Mouse (Mus musculus): ENCODE measurements at regions not wholly inside any gene's neighbourhood (a gene's known extent, or its start where the extent isn't known, plus 50 kb on each side); places are given as distances from the start of the nearest gene placed in this dataset.
A peak's percentile ranks its signal among the peaks of the same experiment; 100 is the strongest.

- Histone ChIP-seq H3K27ac (ENCODE audit: control insufficient read depth, low read depth, low read length) (no peak overlapping the region), H3K79me2 (ENCODE audit: control insufficient read depth, insufficient read depth, low read length, poor library complexity) (no peaks in the 10 kb centered on the region), H3K27me3 (ENCODE audit: control insufficient read depth in 1 of 2, insufficient read depth in 2 of 2, low read length in 2 of 2) (no peaks in the 10 kb centered on the region), H3K36me3 (ENCODE audit: control insufficient read depth in 1 of 2, insufficient read depth in 2 of 2, low read length in 2 of 2) (no peaks in the 10 kb centered on the region), H3K9me3 (replicated peaks; ENCODE audit: insufficient read depth, low read length) (no peaks in the 10 kb centered on the region), H3K4me3 (ENCODE audit: control insufficient read depth in 1 of 2, insufficient read depth in 1 of 2, low read depth in 2 of 2, low read length in 2 of 2) (no peak overlapping the region), H3K9ac (ENCODE audit: control insufficient read depth, low read depth, low read length, poor library complexity, severe bottlenecking) (no peak overlapping the region), H3K4me1 (ENCODE audit: control insufficient read depth in 1 of 2, insufficient read depth in 2 of 2, low read length in 2 of 2) (no peaks in the 10 kb centered on the region)
- peak; percentile 7 for DNase-seq (ENCODE audit: low read depth, low spot score)
- TF ChIP-seq E2F4 (IDR thresholded peaks at IDR 0.05; ENCODE audit: borderline replicate concordance, low read depth, low read length) (no peak), ZKSCAN1 (IDR thresholded peaks at IDR 0.05; ENCODE audit: low read depth, low read length) (no peak), CHD1 (IDR thresholded peaks at IDR 0.05; ENCODE audit: low read depth, low read length) (no peak), CTCF (IDR thresholded peaks at IDR 0.05 in 2 of 3, conservative IDR thresholded peaks at IDR 0.05 in 1 of 3; ENCODE audit: control insufficient read depth in 1 of 3, insufficient read depth in 1 of 3, low read depth in 2 of 3, low read length in 3 of 3, poor library complexity in 1 of 3, severe bottlenecking in 1 of 3) (no peak), BHLHE40 (IDR thresholded peaks at IDR 0.05; ENCODE audit: borderline replicate concordance, low read depth, low read length) (no peak), ZNF384 (IDR thresholded peaks at IDR 0.05; ENCODE audit: low read depth, low read length) (no peak), MAFK (IDR thresholded peaks at IDR 0.05; ENCODE audit: borderline replicate concordance, low read depth, low read length) (no peak), RAD21 (IDR thresholded peaks at IDR 0.05; ENCODE audit: low read depth, low read length) (no peak), POLR2A (IDR thresholded peaks at IDR 0.05; ENCODE audit: control insufficient read depth in 1 of 2, insufficient read depth in 1 of 2, low read depth in 1 of 2, low read length in 2 of 2, poor library complexity in 1 of 2) (no peak), USF1 (IDR thresholded peaks at IDR 0.05; ENCODE audit: low read depth, low read length) (no peak), TBP (IDR thresholded peaks at IDR 0.05; ENCODE audit: low read depth, low read length) (no peak), SIN3A (IDR thresholded peaks at IDR 0.05; ENCODE audit: low read length) (no peak), MEF2A (IDR thresholded peaks at IDR 0.05; ENCODE audit: extremely low read depth, insufficient replicate concordance, low read depth, low read length, poor library complexity, severe bottlenecking) (no peak), ZMIZ1 (IDR thresholded peaks at IDR 0.05; ENCODE audit: low read depth, low read length) (no peak), ELF1 (IDR thresholded peaks at IDR 0.05; ENCODE audit: low read depth, low read length) (no peak), NRF1 (IDR thresholded peaks at IDR 0.05; ENCODE audit: insufficient read depth, low read depth, low read length, poor library complexity, severe bottlenecking) (no peak)
These were observed 790.7 kb downstream of the Robo1 start for GRCm38 (mm10) chr16:73098760-73099159.

- no peak for TF ChIP-seq ZC3H11A (IDR thresholded peaks at IDR 0.05; ENCODE audit: low read depth, low read length)
- no peak for TF ChIP-seq TBP (IDR thresholded peaks at IDR 0.05; ENCODE audit: low read depth, low read length)
- H3K27ac ChIP-seq (ENCODE audit: control insufficient read depth, low read depth, low read length): no peak overlapping the region
- no peaks in the 10 kb centered on the region for H3K79me2 ChIP-seq (ENCODE audit: control insufficient read depth, insufficient read depth, low read length, poor library complexity)
- no peaks in the 10 kb centered on the region for H3K27me3 ChIP-seq (ENCODE audit: control insufficient read depth in 1 of 2, insufficient read depth in 2 of 2, low read length in 2 of 2)
- no peaks in the 10 kb centered on the region for H3K4me1 ChIP-seq (ENCODE audit: control insufficient read depth in 1 of 2, insufficient read depth in 2 of 2, low read length in 2 of 2)
- H3K36me3 ChIP-seq (ENCODE audit: control insufficient read depth in 1 of 2, insufficient read depth in 2 of 2, low read length in 2 of 2): no peaks in the 10 kb centered on the region
- H3K9me3 ChIP-seq (replicated peaks; ENCODE audit: insufficient read depth, low read length): no peaks in the 10 kb centered on the region
- H3K4me3 ChIP-seq (ENCODE audit: control insufficient read depth in 1 of 2, insufficient read depth in 1 of 2, low read depth in 2 of 2, low read length in 2 of 2): no peak overlapping the region
- no peak overlapping the region for H3K9ac ChIP-seq (ENCODE audit: control insufficient read depth, low read depth, low read length, poor library complexity, severe bottlenecking)
- no peak for DNase-seq (ENCODE audit: low read depth, low spot score)
These were observed 789.1 kb downstream of the Robo1 start for GRCm38 (mm10) chr16:73097176-73097575.

Data from MEL (cell line).